13 mouse cellular contexts compared by ENCODE assay signal in genomic region chr7:111813093-111813492, GRCm38 (mm10). TPM values are rescaled to one million over a fixed set of nuclear protein-coding genes. Genes with fewer than 3 reads are reported as not detected.
DNase-seq lines count a peak whose midpoint lies in the region; ATAC-seq and TF ChIP-seq lines count a peak whose summit lies in the region.
"Had no signal": no experiment of that assay in that cellular context is flagged by ENCODE, and none has a peak within 500 bp of the region (broad histone marks: within the 10 kb centered on the region; RNA-seq: fewer than 3 reads in every experiment).

No protein-coding gene starts in this region.

- H3K4me1 ChIP-seq in hindbrain, embryonic 16.5 days (ENCODE audit: control insufficient read depth, insufficient read depth, low read depth, low read length) = no peaks in the 10 kb centered on the region
- no peaks in the 10 kb centered on the region for H3K4me1 ChIP-seq in hindbrain, embryonic 14.5 days (replicated peaks; ENCODE audit: control insufficient read depth, insufficient read depth, low read length)
- H3K4me1 ChIP-seq in limb, embryonic 14.5 days (ENCODE audit: control insufficient read depth, insufficient read depth, low read length) = peaks cover 10% of the 10 kb centered on the region; the same call in 1 of the 2 replicates
- no peaks in the 10 kb centered on the region for H3K4me1 ChIP-seq in limb, embryonic 10.5 days
- H3K4me1 ChIP-seq: embryonic facial prominence, embryonic 10.5 days; forebrain, embryonic 10.5 days; hindbrain, embryonic 15.5 days; midbrain, embryonic 15.5 days had no signal

- no peak overlapping the region for H3K9ac ChIP-seq in hindbrain, embryonic 16.5 days (ENCODE audit: low read depth, low read length)
- no peak overlapping the region for H3K9ac ChIP-seq in hindbrain, embryonic 14.5 days
- H3K9ac ChIP-seq in limb, embryonic 14.5 days (ENCODE audit: low read depth, low read length, severe bottlenecking) = no peak overlapping the region
- H3K9ac ChIP-seq: hindbrain, embryonic 15.5 days; midbrain, embryonic 15.5 days had no signal

- DNase-seq in hindbrain, embryonic 14.5 days (ENCODE audit: low spot score) = no peak
- peak; percentile 15 for DNase-seq in limb, embryonic 14.5 days (ENCODE audit: low spot score)
- DNase-seq in limb, embryonic 10.5 days (ENCODE audit: low spot score) = no peak
- DNase-seq in urinary bladder, postnatal 14 days (ENCODE audit: low spot score) = peak; percentile 12
- no peak for DNase-seq in urinary bladder, adult 2 months (ENCODE audit: low spot score)
- no peak for DNase-seq in adrenal gland, postnatal 25 days
- DNase-seq: cerebellum, adult 2 months had no signal

- H3K4me3 ChIP-seq in hindbrain, embryonic 16.5 days (ENCODE audit: low read length) = no peak overlapping the region
- no peak overlapping the region for H3K4me3 ChIP-seq in hindbrain, embryonic 14.5 days (replicated peaks; ENCODE audit: low read length)
- H3K4me3 ChIP-seq in limb, embryonic 14.5 days (replicated peaks; ENCODE audit: low read length) = no peak overlapping the region
- no peak overlapping the region for H3K4me3 ChIP-seq in limb, embryonic 10.5 days
- H3K4me3 ChIP-seq: embryonic facial prominence, embryonic 10.5 days; forebrain, embryonic 10.5 days; hindbrain, embryonic 15.5 days; midbrain, embryonic 15.5 days had no signal

- WGBS in hindbrain, embryonic 16.5 days = 54% methylated on average over 1 of the region's 1 CpGs
- 54% methylated on average over 1 of the region's 1 CpGs for WGBS in hindbrain, embryonic 14.5 days
- WGBS in limb, embryonic 14.5 days = 57% methylated on average over 1 of the region's 1 CpGs
- 73% methylated on average over 1 of the region's 1 CpGs for WGBS in limb, embryonic 10.5 days

- no peak overlapping the region for H3K27ac ChIP-seq in hindbrain, embryonic 16.5 days (ENCODE audit: low read depth, low read length)
- no peak overlapping the region for H3K27ac ChIP-seq in hindbrain, embryonic 14.5 days
- H3K27ac ChIP-seq in limb, embryonic 14.5 days (replicated peaks; ENCODE audit: low read depth, low read length) = no peak overlapping the region
- no peak overlapping the region for H3K27ac ChIP-seq in limb, embryonic 10.5 days
- H3K27ac ChIP-seq: embryonic facial prominence, embryonic 10.5 days; forebrain, embryonic 10.5 days; hindbrain, embryonic 15.5 days; midbrain, embryonic 15.5 days had no signal

- no peak for TF ChIP-seq POLR2A in limb, embryonic 14.5 days (IDR thresholded peaks at IDR 0.05; ENCODE audit: borderline replicate concordance, extremely low read depth, insufficient read depth, insufficient read length)

- H3K36me3 ChIP-seq in hindbrain, embryonic 16.5 days (ENCODE audit: control insufficient read depth, insufficient read depth, low read length) = no peaks in the 10 kb centered on the region
- H3K36me3 ChIP-seq in hindbrain, embryonic 14.5 days (replicated peaks; ENCODE audit: control insufficient read depth, insufficient read depth) = no peaks in the 10 kb centered on the region
- no peaks in the 10 kb centered on the region for H3K36me3 ChIP-seq in limb, embryonic 14.5 days (ENCODE audit: control insufficient read depth, insufficient read depth, low read length)
- no peaks in the 10 kb centered on the region for H3K36me3 ChIP-seq in limb, embryonic 10.5 days
- H3K36me3 ChIP-seq: embryonic facial prominence, embryonic 10.5 days; forebrain, embryonic 10.5 days; hindbrain, embryonic 15.5 days; midbrain, embryonic 15.5 days had no signal

- 0 out of 2 replicates have a peak, but pooled peaks have one; percentile 48 for ATAC-seq in hindbrain, embryonic 16.5 days
- ATAC-seq in hindbrain, embryonic 14.5 days (ENCODE audit: low FRiP score) = no peak
- peak; percentile 60; the same call in 1 of the 2 replicates for ATAC-seq in limb, embryonic 14.5 days (ENCODE audit: low FRiP score, low read depth)
- ATAC-seq in granulocyte monocyte progenitor cell, adult 5-6 weeks (replicated peaks; ENCODE audit: poor library complexity, severe bottlenecking) = no peak
- ATAC-seq: midbrain, embryonic 15.5 days had no signal

- no peaks in the 10 kb centered on the region for H3K9me3 ChIP-seq in hindbrain, embryonic 16.5 days (ENCODE audit: control insufficient read depth, low read length)
- H3K9me3 ChIP-seq in hindbrain, embryonic 14.5 days (ENCODE audit: control insufficient read depth, low read length) = no peaks in the 10 kb centered on the region
- no peaks in the 10 kb centered on the region for H3K9me3 ChIP-seq in limb, embryonic 14.5 days (ENCODE audit: control insufficient read depth, low read length)
- H3K9me3 ChIP-seq in limb, embryonic 10.5 days (replicated peaks) = no peaks in the 10 kb centered on the region
- H3K9me3 ChIP-seq: embryonic facial prominence, embryonic 10.5 days; forebrain, embryonic 10.5 days; hindbrain, embryonic 15.5 days; midbrain, embryonic 15.5 days had no signal

- H3K4me2 ChIP-seq in hindbrain, embryonic 16.5 days (ENCODE audit: low read length) = no peak overlapping the region
- no peak overlapping the region for H3K4me2 ChIP-seq in hindbrain, embryonic 14.5 days (replicated peaks)
- no peak overlapping the region for H3K4me2 ChIP-seq in limb, embryonic 14.5 days (replicated peaks; ENCODE audit: low read depth, low read length, severe bottlenecking)
- H3K4me2 ChIP-seq: hindbrain, embryonic 15.5 days; midbrain, embryonic 15.5 days had no signal

- no peaks in the 10 kb centered on the region for H3K27me3 ChIP-seq in hindbrain, embryonic 16.5 days (replicated peaks; ENCODE audit: control insufficient read depth, insufficient read depth, low read length)
- H3K27me3 ChIP-seq in hindbrain, embryonic 14.5 days (ENCODE audit: control insufficient read depth, insufficient read depth, low read length) = no peaks in the 10 kb centered on the region
- H3K27me3 ChIP-seq in limb, embryonic 14.5 days (ENCODE audit: control insufficient read depth, insufficient read depth, low read length) = no peaks in the 10 kb centered on the region
- no peaks in the 10 kb centered on the region for H3K27me3 ChIP-seq in limb, embryonic 10.5 days (ENCODE audit: low read depth, poor library complexity, severe bottlenecking)
- H3K27me3 ChIP-seq: hindbrain, embryonic 15.5 days; midbrain, embryonic 15.5 days had no signal

RNA-seq across cellular contexts. Expression of gene Galnt18, which starts 33.3 kb away (rescaled TPM):
- polyA plus RNA-seq in hindbrain, embryonic 16.5 days (2015; fragmentation: Nextera tagmentation; extraction: Ambion mirVana) = 18.6 and 20.9 TPM in 2 replicates
- 10.9 and 14.2 TPM in 2 replicates for polyA plus RNA-seq in hindbrain, embryonic 14.5 days (2014; fragmentation: Nextera tagmentation; extraction: Ambion mirVana)
- polyA plus RNA-seq in limb, embryonic 14.5 days (2012; rRNA removed) = 24.7 and 25.8 TPM in 2 replicates
- 19.1 and 19.6 TPM in 2 replicates for polyA plus RNA-seq in limb, embryonic 14.5 days (2014; fragmentation: Nextera tagmentation; extraction: Ambion mirVana)
- 8.6 and 10.3 TPM in 2 replicates for polyA plus RNA-seq in limb, embryonic 10.5 days (2016; fragmentation: Nextera tagmentation; extraction: Ambion mirVana)
- polyA plus RNA-seq in urinary bladder, adult 2 months (2012; rRNA removed) = 23.2 and 26.8 TPM in 2 replicates
- not detected in 2 replicates for total RNA-seq in granulocyte monocyte progenitor cell, adult 5-6 weeks (2014; fragmentation: Nextera tagmentation)
- 0.09 TPM in 1 of 2 replicates, not detected in the other for total RNA-seq in granulocyte monocyte progenitor cell, adult 5-6 weeks (2017)
- 15.8 and 16.9 TPM in 2 replicates for total RNA-seq in adrenal gland, postnatal 25 days (2021)

Comparison
In these comparisons a context has a peak if more than half of its experiments do, and no peak if none do; other contexts are left out.
1. ATAC-seq: peak in hindbrain, embryonic 16.5 days (single experiment) and limb, embryonic 14.5 days (single experiment); none in hindbrain, embryonic 14.5 days (single experiment) and granulocyte monocyte progenitor cell, adult 5-6 weeks (single experiment).
2. DNase-seq: peak in limb, embryonic 14.5 days (single experiment) and urinary bladder, postnatal 14 days (single experiment); none in hindbrain, embryonic 14.5 days (single experiment), limb, embryonic 10.5 days (single experiment), urinary bladder, adult 2 months (single experiment) and adrenal gland, postnatal 25 days (single experiment).